Mouse (Mus musculus) hindbrain, embryonic 11.5 days (tissue): ENCODE data around the gene Hyal5. TPM values are rescaled to one million over a fixed set of nuclear protein-coding genes. Genes with fewer than 3 reads are reported as not detected.

Experiments used
- ATAC-seq: fragments of 200-750 bp; cut with Nextera tagmentation; 2 replicates; pipeline ENCODE4 v1.8.0; 2017; ENCODE audit warnings: mild to moderate bottlenecking, moderate TSS enrichment, moderate library complexity; ENCODE audit not compliant: low FRiP score
- DNase-seq: peaks from one replicate; pipeline ENCODE4 v3.0.0-alpha.2; 2015; ENCODE audit warnings: low spot score
- H3K27ac ChIP-seq: fragments of 300-500 bp; sonication (generic); 2 replicates; pipeline ENCODE4 v1.5.1; 2014; ENCODE audit warnings: mild to moderate bottlenecking, low read depth, low read length
- H3K27me3 ChIP-seq: fragments of 300-500 bp; sonication (generic); 2 replicates; pipeline ENCODE4 v1.6.1; 2014; ENCODE audit warnings: mild to moderate bottlenecking, low read length, moderate library complexity, mixed read lengths; ENCODE audit not compliant: control insufficient read depth, insufficient read depth
- H3K36me3 ChIP-seq: fragments of 300-500 bp; sonication (generic); 2 replicates; pipeline ENCODE4 v1.6.1; 2014; ENCODE audit warnings: mild to moderate bottlenecking, low read length, moderate library complexity, mixed read lengths; ENCODE audit not compliant: control insufficient read depth, insufficient read depth
- H3K4me1 ChIP-seq: fragments of 300-500 bp; sonication (generic); replicated peaks from 2 replicates; pipeline ENCODE4 v1.6.1; 2014; ENCODE audit warnings: low read length, mixed read lengths; ENCODE audit not compliant: control insufficient read depth, insufficient read depth
- H3K4me2 ChIP-seq: fragments of 300-500 bp; sonication (generic); replicated peaks from 2 replicates; pipeline ENCODE4 v1.6.1; 2014; ENCODE audit warnings: mild to moderate bottlenecking, low read depth, low read length
- H3K4me3 ChIP-seq: fragments of 300-500 bp; sonication (generic); 2 replicates; pipeline ENCODE4 v1.5.1; 2014; ENCODE audit warnings: low read depth, low read length
- H3K9ac ChIP-seq: fragments of 300-500 bp; sonication (generic); 2 replicates; pipeline ENCODE4 v1.6.1; 2014; ENCODE audit warnings: low read depth, low read length
- H3K9me3 ChIP-seq: fragments of 300-500 bp; sonication (generic); 2 replicates; pipeline ENCODE4 v1.6.1; 2016; ENCODE audit warnings: low read length; ENCODE audit not compliant: control insufficient read depth
- WGBS: fragments of 180-500 bp; shearing (Covaris S2); extraction: QIAGEN DNeasy Blood & Tissue Kit; methylation state at CpG from one replicate; pipeline ENCODE4 v1.1.7; 2014; 5-methylcytosine and 5-hydroxymethylcytosine counted together
- polyA plus RNA-seq: library from polyadenylated mRNA; unstranded; fragments of >200 nt; fragmentation: Nextera tagmentation; extraction: Ambion mirVana; gene quantifications from 2 replicates; pipeline ENCODE4 v1.2.1, GENCODE M21; 2014

The Hyal5 gene
- polyA plus RNA-seq, 1 experiment from 2014 or later = not detected

DNA sequence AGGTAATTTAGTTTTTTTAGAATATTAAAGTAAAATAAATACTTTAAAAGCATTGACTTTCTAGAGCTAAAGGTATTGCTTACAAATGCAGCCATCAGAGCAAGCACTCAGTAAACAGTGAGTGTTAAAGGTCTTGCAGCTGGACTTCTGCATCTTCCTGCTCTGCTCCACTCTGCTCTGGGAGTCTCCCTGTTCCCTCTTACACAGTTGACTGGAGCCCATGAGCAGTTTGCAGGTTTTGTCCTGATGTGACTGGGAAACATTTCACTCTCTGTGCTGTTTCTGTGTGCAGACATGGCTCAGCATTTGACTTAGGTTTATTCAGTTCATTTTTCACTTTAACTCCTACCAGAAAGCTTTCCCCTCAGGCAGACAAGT, 52.9 kb downstream of the Hyal5 start:
- no peak overlapping the region for H3K4me3 ChIP-seq
- no peak for ATAC-seq

DNA sequence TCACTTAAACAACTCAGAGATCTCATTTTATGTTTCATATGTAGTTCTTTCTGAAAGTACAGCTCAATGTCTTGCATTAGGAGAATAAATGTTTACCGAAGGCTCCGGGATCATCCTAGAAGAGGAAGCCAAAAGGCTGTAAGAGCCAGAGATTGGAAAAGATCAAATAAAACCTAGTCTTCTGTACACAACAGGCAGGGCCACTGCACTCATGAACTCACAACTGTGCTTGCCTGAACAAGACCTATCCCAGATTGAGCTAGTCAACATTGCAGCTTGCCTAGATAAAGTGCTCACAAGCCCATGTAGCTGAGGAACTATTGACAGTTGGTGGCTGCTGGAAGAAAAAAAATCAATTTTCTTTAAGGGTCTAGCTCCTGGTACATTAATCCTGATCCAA, 55.8 kb downstream of the Hyal5 start:
- H3K4me2 ChIP-seq = no peak overlapping the region
- H3K4me3 ChIP-seq = no peak overlapping the region
- no peak for ATAC-seq
- no peak overlapping the region for H3K27ac ChIP-seq
- DNase-seq = no peak
- no peaks in the 10 kb centered on the region for H3K27me3 ChIP-seq
- H3K9me3 ChIP-seq = no peaks in the 10 kb centered on the region
- H3K36me3 ChIP-seq = no peaks in the 10 kb centered on the region
- WGBS = 89% methylated on average over 2 of the region's 2 CpGs
- H3K4me1 ChIP-seq = no peaks in the 10 kb centered on the region
- no peak overlapping the region for H3K9ac ChIP-seq

More for the DNA sequence above, 52.9 kb downstream of the Hyal5 start:
- Histone ChIP-seq H3K9me3 (no peaks in the 10 kb centered on the region), H3K9ac (no peak overlapping the region), H3K27me3 (no peaks in the 10 kb centered on the region), H3K27ac (no peak overlapping the region), H3K4me2 (no peak overlapping the region), H3K4me1 (no peaks in the 10 kb centered on the region), H3K36me3 (no peaks in the 10 kb centered on the region)
- no peak for DNase-seq

DNA sequence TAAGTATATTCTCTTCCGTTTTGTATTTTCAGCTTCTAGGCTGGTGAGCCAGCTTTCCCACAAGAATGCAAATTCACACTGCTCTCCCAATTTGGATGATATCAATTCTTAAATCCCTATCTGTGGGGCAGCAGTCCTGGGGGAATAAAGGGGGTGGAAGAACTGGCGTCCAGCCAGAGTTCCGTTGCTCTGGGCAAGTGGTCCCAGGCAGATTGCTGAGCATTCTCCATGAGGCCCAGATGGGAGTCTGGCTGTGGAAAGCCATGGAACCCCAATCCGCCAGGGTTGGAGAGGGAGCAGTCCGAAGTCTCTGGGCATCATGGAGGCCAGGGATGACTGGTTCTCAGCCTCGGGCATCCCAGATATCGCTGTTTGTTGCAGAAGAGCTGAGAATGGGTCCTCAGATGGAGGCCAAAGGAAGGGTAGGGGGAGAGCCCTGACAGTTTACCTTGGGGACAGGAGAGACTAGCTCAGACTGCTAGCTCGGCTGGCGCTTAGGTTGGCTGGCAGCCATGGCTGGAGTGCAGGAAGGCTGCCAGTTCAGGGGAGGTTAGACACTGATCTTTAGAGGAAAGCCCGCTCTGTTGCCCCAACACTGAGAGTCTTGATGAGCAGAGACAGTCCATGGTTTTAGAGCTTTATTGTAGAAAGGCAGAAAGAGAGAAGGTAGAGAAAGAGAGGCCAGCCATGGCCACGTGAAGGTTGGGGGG, 67.4 kb downstream of the Hyal5 start:
- Histone ChIP-seq H3K27me3 (no peaks in the 10 kb centered on the region), H3K9me3 (no peaks in the 10 kb centered on the region), H3K36me3 (no peaks in the 10 kb centered on the region), H3K4me2 (no peak overlapping the region), H3K27ac (no peak overlapping the region), H3K4me3 (no peak overlapping the region), H3K9ac (no peak overlapping the region), H3K4me1 (no peaks in the 10 kb centered on the region)
- 90% methylated on average over 11 of the region's 11 CpGs for WGBS
- no peak for DNase-seq
- ATAC-seq = no peak

Other genes starting within 250 kb of the Hyal5 start
- 52.4 and 62.1 TPM in 2 replicates for gene Wasl, start 193.0 kb upstream of the Hyal5 start, polyA plus RNA-seq
- not detected in 2 replicates for gene Hyal6, start 124.8 kb upstream of the Hyal5 start, polyA plus RNA-seq
- gene Hyal4, start 109.7 kb upstream of the Hyal5 start, polyA plus RNA-seq = not detected in 2 replicates
- not detected in 2 replicates for gene Spam1, start 66.8 kb upstream of the Hyal5 start, polyA plus RNA-seq
- 1.1 and 1.6 TPM in 2 replicates for gene Tmem229a, start 98.3 kb downstream of the Hyal5 start, polyA plus RNA-seq